Mouse (Mus musculus) left cerebral cortex, adult 18-20 months (tissue): ENCODE results near the gene Gm19684. TPM values are rescaled to one million over a fixed set of nuclear protein-coding genes. Genes with fewer than 3 reads are reported as not detected.
"Not testable (repeated sequence)": the region's sequence is repeated elsewhere in the genome, so short reads cannot be mapped to it uniquely, and the experiment has no call there.

Source experiments
- DNase-seq, 2 experiments: peaks; one replicate each; pipeline ENCODE4 v3.0.0; 2021 to 2022; ENCODE audit warnings: low spot score in 2 of 2, mixed read lengths in 1 of 2
- total RNA-seq, 2 experiments: library from RNA; stranded (reverse); gene quantifications; 2 replicates each; pipeline ENCODE4 v1.2.3; 2021

The Gm19684 gene
- total RNA-seq, 2 experiments from 2014 or later, result not detected

DNA sequence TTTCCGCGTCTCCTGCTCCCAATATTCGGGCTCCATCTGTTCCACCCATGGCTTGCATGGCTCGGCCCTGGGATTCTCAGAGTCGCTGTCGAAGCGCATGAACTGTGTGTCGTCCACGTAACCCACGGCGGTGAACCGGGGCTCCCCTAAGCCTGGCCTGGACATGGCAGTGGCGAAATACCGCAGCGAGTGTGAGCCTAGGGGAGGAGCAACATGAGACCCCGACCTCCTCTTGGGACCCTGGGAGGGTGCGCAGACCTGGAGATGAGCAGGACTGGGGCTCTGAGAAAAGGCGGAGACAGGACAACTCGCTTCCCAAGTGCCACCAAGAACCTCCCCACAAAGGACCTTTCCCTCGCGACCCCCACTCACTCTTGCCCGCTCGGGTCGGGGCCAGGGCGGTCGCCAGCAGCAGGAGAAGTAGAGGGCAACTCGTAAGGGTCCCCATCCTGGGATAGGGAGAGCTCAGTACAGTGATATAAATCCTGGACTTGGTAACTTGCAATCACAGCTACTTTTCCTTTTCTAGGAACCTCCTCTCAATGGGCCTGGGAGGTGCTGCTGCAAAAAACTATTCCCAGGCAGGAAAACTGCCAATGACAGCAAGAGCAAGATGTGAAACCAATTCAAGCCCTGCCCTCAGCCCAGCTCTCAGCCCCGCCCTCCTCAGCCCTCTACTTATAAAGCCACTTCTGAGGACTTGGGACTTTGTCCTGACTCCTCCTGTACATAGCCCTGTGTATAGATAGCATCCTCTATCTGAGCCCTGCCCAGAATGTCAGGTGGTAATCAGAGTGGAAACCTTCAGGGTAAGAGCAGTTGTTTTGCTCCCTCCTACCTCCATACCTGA, 7.7 kb downstream of the Gm19684 start, which contains the start of gene Gm7030:
Gene Gm7030 (minus strand): TSS at position 458 of the 850 bp plus-strand sequence.
- not testable (repeated sequence) for DNase-seq

DNA sequence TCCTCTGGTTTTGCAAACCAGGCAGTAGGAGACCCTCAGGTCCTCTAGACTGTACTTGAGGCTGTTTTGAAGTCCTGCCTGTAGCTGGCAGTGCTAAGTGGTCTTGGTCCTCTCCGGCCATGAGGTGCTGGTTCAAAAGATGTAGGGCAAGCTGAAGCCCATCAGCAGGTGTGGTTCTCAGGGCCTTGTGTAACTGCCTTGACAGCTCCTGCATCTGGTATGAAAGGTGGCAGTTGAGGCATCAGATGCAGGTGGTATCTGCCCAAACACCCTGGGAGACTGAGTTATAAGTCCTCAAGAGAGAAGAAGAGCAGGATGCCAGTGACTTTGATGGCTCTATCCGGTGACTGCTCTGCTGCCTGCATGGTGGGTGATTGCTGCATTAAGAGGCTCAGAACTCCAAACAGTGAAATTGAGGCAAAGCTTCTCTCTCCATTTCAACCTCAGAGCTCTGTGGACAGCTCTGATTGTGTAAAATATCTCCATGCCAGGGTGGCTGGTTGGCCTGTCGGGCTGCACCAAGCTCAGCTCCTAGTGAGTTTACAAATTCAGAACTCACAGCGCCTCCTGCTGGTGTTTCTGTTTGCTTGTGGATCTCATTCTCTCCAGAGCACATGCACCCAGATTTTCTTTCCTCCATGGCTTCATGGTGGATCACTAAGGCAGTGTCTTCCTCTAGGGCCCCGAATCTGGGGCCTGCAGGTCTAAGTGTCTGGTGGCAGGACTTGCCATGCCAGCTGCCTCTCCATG, 10.2 kb downstream of the Gm19684 start:
- no peak for DNase-seq

DNA sequence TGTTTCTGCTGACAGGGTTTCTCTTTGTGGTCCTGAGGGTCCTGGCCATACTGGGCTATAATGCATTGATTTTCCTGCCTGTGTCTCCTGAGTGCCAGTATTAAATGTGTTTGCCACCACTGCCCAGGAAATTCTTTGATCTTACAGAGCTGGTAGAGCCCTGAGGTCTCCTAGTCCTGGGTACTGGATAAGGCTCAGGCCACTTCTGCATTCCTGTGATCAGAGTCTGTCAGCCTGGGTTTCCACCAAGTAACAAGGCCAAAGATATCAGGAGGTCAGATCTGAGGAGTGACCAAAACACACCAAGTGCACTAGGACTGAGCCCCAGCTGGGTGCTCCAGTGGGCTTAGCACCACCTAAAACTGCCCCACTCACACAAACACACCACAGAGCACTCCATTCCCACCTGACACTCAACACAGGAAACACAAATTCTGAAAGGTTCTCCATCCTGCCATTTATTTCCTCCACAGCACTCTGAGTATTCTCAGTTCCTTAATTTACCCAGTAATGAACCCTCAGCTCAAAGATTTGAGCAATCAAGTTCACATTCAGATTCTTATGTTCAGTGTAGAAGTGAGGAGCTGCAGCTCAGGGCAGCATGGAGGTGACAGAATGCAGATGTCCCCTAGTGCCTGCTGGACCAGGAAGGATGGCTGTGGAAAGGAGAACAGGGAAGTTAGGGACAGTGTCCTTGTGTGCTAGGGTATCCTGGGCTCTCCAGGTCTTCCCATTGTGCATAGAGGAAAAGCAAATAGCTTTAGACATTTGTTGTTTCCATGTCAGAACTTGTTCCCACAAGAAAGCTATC, 14.1 kb downstream of the Gm19684 start:
- not testable (repeated sequence) for DNase-seq

DNA sequence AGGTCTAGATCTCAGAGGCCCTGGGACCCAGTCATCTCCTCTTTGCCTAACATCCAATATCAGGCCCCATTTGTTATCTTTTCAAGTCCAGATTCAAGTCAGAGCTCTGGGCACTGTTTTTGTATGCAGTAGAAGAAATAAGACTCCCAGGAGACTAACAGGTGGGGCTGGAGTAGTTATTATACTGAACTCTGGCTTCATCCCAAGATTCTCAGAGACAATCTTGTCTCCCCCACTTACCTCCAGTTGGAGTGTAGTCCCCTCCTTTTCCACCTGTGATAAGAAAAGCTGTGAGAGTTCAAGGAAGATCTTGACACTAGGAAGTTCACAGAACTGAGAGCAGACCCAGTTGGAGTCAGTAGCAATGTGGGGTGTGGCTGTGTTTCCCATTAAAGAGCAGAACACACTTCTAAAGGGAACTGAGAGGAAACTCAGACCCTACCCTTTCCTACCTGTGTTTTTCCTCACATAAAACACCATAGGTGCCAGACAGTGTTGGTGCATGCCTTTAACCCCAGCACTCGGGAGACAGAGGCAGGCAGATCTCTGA, 14.9 kb downstream of the Gm19684 start:
- DNase-seq, result not testable (repeated sequence)

DNA sequence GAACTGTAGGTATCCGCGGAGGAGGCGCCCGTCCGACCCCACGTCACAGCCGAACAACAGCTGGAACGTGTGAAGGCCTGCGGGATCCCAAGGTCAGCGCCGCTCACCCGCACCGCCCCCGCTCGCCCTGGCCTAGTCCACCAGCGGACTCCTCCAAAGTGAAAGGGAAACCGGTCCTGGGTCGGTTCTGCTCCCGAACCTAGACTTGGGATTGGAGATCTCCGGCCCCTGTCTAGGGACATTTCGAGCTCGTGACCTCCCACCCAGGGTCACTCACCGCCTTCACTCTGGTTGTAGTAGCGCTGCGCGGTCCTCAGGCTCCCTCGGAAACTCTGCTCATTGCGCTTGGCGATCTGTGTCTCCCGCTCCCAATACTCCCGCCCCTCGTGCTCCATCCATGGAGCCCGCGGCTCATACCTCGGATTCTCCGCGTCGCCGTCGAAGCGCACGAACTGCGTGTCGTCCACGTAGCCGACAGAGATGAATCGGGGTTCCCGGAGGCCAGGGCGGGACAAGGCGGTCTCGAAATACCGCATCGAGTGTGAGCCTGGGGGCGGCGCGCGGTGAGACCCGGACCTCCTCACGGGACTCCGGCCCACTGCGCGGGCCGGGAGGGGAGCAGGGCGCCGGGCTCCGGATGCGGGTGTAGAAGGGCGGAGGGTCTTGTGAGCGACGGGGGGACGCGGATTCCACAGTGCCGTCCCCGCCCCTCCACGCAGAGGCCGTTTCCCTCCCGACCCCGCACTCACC, 23.8 kb downstream of the Gm19684 start:
- DNase-seq, result no peak

DNA sequence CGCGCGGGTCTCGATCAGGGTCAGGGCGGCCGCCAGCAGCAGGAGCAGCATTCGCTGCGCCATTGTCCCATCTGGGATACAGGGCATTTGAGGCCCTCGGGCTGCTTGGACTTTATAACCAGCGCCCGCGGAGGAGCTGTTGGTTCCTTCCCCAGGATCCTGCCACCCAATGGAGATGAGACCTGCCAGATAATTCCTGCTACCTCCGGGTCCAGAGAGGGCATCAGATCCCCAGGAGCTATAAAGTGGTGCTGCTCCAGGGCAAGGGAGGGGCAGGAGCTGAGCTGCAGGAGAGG, 24.3 kb downstream of the Gm19684 start:
- not testable (repeated sequence) for DNase-seq

DNA sequence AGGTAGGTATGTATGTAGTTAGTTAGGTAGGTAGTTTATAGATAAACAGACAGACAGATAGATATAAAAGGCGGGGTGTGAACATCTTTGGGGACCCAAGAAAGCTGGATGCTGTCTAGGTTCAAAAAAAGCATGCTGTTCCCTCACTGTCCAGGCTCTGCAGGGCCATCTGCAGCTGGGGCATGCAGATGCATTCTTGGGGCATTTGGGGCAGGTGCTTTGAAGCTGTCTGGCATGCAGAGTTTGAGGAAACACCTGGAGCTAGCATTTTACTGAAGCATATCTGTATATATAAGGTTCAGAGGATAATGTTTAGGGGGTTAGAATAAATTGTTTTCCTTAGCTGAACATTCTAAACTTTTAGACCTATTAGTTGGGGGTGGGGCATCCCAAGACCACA, 25.5 kb downstream of the Gm19684 start:
- DNase-seq, result not testable (repeated sequence)

DNA sequence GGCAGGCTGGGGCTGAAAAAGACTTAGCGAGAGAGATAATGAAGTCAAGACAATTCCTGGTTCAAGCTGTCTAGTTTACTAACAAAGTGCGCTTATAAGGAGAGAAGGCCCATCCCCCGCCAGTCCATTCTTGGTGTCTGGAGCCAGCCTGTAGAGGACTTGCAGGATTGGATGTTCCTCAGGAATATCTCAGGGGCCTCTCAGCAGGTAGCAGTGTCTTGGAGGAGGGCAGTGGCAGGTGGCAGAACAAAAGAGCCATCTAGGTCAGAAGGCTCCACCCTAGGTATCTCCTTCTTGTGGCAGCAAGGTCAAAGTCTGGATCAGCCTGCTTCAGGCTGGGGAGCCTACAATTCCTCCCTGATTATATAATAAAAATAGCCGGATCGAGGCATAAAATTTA, 27.0 kb downstream of the Gm19684 start:
- DNase-seq, result not testable (repeated sequence)

DNA sequence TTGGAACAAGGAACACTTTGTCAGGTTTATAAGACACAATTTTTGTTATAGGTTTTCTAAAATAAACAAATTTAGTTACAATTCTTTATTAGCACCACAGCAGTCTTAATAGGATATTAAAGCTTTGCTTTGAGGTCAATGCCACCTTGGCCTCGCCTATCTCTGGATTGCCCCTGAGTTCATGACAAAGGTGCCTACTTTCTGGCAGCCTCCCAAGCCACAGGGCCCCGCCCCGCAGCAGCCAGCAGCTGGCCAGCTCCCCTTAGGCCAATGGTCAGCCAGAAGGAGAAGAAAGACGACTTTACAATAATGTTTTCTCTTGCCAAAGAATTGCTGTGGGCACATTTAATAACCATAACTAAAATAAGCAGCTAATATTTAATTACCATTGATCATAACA, 29.7 kb downstream of the Gm19684 start:
- DNase-seq, result not testable (repeated sequence)

DNA sequence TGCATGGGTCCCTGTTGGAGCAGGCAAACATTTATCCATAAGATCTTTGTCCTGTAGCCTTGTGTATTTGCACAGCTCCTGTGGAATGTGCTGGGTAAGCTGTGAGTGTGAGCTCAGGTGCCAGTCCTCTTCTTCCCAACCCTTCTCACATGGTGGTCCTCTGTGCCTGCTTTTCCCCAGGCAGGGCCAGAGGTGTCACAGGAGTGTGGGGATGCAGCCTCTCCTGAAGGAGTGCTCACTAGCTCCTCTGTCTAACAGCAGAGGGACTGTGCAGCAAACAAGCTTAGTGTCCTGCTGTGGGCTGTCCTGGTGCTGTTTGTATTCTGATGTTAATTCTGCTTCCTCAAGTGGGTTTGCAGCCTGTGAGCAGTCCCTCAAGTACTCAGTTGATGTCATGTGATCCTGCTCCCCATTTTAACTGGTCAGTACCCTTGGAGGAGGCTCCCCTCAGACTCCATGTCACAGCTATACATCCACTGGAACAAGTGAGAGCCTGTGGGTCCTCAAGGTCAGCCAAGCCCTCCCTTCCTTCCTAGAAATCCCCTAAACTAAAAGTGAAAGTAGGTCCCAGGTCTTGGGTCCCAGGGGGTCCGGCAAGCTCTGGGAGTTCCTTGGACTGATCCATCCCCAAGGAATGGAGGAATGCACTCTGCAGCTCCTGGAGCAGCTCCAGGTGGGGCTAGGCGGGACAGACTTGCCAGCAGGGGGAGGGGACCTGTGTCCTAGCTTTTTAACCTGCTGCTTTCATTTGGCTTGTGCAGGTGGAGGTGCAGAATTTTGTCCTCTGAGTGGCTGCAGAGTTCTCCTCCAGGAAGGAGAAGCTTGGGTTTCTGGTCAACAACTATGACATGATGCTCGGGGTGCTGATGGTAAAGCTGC, 33.0 kb downstream of the Gm19684 start:
- no peak for DNase-seq

DNA sequence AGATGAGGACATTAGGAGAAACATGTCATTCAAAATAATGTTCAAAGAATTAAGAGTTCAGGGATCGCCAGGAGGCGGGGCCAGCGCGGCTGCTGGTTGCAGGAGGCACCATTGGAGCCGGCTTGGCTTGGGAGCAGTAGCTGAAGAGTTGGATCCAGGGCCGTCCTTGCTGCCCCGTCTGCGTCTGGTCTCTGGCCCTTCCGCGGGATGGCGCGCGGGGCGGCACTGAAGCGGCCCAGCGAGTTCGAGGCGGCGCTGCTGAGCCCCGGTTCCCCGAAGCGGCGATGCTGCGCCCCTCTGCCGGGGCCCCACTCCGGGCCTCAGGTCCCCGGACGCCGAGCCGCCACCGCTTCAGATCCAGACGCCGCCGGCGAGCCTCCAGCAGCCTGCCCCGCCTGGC, 36.3 kb downstream of the Gm19684 start:
- DNase-seq, result not testable (repeated sequence)

DNA sequence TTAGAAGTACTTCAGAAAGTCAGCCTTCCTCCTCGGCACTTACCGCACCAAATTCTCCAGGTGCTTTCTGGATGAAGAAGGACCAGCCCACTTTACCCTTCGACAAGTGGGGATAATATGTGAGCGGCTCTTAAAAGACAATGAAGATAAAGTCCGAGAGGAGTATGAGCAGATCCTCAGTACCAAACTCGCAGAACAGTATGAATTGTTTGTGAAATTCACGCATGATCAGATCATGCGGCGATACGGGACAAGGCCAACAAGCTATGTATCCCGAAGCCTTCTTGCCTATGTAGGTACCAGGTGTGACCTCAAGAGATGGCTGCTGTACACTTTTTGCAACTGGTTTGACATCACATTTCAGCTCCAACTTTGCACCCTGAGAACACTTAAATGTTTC, 36.8 kb downstream of the Gm19684 start:
- not testable (repeated sequence) for DNase-seq

DNA sequence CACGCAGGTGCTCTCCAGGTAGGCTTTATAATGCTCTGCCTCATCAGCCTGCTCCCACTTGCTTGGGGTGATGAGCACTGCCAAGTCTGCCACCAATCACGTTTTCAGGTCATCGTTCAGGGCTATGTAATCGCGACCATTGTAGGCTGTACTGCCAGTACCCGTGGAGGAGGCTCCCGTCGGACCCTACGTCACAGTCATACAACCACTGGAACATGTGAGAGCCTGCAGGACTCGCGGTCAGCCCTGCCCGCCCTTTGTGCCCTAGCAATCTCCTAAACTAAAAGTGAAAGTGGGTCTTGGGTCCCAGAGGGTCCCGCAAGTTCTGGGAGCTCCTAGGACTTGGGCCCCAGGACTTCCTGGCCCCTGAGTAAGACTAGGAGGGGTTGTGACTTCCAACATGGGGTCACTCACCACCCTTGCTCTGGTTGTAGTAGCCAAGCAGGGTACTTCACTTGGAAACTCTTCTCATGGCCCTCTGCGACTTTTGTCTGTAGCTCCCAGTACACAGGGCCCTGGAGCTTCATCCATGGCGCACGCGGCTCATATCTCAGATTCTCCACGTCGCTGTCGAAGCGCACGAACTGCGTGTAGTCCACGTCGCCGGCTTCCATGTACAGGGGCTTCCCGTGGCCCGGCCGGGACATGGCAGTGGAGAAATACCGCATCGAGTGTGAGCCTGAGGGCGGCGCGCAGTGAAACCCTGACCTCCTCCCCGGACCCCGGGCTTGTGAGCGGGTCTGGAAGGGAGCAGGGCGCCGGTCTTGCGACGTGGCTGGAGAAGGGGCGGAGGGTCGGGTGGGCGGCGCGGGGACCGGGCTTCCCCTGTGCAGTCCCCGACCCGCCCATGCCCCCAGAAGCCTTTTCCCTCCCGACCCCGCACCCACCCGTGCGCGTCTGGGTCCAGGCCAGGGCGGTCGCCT, 39.9 kb downstream of the Gm19684 start:
- no peak for DNase-seq

DNA sequence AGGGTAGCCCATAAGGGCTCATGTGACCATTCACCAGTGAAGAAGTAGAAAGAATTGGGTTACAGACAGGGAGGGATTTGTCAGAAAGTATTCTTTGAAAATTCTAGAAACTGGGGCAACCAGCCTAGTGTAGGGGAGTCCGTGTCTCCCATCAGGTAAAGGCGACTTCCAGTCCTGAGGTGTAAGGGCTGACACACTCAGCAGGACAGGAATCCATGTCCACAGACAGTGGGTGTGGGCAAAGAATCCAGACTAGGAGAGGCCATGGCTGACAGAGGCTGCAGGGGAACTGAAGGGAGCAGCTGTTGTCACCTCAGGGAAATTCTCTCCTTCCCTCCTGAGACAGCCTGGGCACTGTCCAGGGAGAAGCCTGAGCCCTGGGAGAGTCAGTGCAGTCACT, 45.4 kb downstream of the Gm19684 start:
- not testable (repeated sequence) for DNase-seq

DNA sequence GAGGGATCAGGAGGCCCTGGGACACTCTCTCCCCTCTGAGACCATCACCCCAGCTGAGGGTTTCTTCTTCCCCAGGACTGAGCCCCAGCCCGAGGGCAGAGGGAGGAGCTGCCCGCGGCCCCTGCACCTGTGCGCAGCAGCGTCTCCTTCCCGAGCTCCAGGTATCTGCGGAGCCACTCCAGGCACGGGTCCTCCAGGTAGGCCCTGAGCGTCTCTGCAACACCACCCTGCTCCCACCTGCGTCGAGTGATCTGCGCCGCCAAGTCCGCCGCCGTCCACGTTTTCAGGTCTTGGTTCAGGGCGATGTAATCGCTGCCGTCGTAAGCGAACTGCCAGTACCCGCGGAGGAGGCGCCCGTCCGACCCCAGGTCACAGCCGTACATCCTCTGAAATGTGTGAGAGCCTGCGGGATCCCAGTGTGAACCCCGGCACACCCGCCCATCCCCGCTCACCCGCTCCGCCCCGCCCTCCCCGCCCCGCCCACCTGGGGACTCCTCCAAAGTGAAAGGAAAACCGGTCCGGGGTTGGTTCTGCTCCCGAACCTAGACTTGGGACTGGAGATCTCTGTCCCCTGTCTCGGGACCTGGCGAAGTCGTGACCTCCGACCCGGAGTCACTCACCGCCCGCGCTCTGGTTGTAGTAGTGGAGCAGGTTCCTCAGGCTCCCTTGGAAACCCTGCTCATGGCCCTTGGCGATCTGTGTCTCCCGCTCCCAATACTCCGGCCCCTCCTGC, 46.0 kb downstream of the Gm19684 start:
- no peak for DNase-seq

DNA sequence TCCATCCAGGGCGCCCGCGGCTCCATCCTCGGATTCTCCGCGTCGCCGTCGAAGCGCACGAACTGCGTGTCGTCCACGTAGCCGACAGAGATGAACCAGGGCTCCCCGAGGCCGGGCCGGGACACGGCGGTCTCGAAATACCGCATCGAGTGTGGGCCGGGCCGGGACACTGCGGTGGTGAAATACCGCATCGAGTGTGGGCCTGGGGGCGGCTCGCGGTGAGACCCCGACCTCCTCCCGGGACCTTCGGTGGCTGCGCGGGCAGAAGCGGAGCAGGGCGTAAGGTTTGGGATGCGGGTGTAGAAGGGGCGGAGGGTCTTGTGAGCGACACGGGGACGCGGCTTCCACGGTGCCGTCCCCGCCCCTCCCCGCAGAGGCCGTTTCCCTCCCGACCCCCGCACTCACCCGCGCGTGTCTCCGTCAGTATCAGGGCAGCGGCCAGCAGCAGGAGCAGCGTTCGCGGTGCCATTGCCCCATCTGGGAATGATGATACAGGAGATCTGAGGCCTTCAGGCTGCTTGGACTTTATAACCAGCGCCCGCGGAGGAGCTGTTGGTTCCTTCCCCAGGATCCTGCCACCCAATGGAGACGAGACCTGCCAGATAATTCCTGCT, 46.7 kb downstream of the Gm19684 start, which contains the start of gene Gm8909:
Gene Gm8909 (minus strand): TSS at position 499 of the 614 bp plus-strand sequence.
- DNase-seq, result no peak

DNA sequence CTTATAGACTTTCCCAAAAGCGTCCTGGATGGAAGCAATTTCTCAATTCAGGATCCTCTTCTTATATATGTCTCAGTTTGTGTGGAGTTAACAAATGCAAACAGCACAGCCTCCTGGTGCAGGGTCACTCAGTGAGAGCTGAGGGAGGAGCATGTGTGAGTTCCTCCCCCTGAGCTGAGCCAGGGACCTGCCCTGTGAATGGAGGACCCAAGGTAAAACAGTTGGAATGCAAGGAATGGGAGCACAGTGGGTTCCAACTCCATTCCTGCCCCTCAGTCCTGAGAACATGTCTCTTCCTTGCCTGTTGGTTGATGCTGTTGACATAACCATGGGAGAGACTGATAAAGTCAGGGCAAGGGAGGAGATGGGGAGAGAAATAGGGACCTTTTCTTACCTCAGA, 47.6 kb downstream of the Gm19684 start:
- not testable (repeated sequence) for DNase-seq
